Mouse (Mus musculus): ENCODE data around the gene Cldn13. TPM values are rescaled to one million over a fixed set of nuclear protein-coding genes. Genes with fewer than 3 reads are reported as not detected.

Cldn13 gene
- total RNA-seq, 2 experiments from 2014 or later = not detected

DNA sequence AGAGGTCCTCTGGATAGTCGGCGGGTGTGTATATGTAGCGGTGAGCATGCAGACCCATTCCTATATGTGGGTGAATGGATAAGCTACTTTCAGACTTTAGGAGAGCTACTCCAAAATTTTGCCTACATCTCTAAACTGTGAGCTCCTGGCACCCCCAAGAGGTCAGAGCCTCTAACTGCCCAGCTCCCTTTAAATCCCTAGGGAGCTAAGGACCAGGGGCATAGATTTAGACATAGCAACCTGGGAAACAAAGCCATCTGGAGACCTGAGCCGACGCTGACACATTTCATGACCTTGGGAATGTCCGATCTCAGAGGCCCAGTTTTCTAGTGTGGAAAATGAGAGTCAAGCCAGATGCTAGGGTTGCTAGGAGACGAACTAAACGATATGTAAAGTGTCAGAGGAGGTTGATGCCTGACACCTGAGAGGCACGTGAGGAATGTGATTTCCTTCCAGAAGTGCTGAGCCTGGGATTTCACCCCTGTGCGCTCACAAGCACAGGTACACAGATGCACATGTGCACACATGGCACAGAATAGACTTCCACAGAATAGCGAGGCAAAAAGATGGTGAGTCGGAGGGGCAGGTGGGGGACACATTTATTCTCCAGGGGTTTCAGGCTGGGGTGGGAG lies 14.2 kb downstream of the Cldn13 start:
- DNase-seq = peak; percentile 53 to 64
- intact Hi-C loops (cut with DNase I) = loop anchor here (2.0 to 10.0 kb wide), 5 partner anchors 154 to 400 kb away; partner anchors contain the start of gene Eln

DNA sequence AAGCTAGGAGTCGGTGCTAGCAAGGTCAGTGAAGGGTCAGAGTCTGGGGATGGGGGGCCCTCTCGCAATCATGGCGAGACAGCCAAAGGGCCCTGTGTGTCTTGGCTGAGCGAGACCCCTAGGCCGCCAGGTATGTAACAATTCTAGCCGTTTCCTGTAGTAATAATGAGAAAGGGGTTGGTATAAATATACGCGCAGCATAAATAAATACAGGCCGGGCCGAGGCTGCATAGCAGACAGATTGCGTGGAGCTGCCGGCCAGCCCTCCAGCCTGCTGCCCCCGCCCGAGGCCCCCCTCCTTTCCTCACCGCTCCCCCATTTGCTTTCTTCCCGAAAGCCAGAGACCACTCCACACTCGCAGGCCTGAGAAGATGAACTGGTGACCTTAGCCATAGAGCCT lies 17.7 kb downstream of the Cldn13 start:
- intact Hi-C loops (cut with DNase I) = no loop called here
- DNase-seq = no peak

DNA sequence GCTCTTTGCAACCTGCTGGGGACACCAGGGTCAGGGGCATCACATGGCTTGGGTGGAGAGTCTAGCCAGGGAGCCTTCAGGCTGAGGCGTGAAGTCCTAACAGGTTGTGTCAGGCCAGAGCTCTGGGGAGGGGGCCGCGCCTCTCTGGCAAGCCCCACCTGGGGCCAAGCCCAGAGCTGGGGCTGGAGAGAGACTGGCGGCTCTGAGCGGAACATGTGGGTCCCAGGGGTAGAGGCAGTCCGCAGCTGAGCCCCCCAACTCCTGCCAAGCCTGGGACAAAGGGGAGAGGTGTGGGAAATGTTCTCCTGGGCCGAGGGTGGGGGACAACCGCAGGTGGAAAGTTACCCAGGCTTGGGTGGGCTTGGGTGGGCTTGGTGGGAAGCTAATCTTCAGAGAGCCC lies 18.4 kb downstream of the Cldn13 start:
- intact Hi-C loops (cut with DNase I) = no loop called here
- DNase-seq = peak in 1 of 2 experiments; percentile 23

DNA sequence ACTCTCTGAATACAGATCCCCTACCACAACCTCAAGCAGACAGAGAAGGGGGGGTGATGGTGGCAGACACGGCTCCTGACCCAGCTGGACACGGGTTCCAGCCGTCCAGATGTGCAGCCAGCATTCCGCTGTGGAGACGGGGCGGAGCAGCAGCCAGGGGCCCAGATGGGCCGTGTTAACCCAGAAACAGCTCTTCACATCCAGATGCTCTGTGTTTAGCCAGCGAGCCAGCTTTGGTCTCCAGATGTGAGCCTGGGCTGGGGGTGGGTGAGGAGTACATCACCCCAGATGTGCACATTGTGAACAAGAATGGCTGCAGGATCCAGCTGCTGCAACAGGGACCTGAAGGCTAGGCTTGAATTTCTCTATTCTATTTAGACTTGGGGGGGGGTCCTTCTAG lies 20.0 kb downstream of the Cldn13 start:
- peak; percentile 73 to 74 for DNase-seq
- intact Hi-C loops (cut with DNase I) = no loop called here

DNA sequence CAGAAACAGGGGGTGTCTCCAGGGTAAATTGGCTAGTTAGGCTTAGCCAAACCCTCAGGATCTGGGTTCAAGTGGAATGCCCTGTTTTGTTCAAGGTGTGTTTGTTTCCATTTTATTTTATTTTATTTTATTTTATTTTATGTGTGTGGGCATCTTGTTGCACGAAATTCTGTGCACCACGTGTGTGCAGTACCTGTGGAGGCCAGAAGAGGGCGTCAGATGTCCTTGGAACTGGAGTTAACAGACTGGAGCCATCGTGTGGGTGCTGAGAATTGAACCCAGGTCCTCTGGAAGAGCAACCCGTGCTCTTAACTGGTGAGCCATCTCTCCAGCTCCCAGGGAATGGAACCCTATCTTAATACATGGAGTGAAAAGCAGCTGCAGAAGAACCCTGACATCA lies 22.6 kb downstream of the Cldn13 start:
- DNase-seq = no peak
- intact Hi-C loops (cut with DNase I) = no loop called here

DNA sequence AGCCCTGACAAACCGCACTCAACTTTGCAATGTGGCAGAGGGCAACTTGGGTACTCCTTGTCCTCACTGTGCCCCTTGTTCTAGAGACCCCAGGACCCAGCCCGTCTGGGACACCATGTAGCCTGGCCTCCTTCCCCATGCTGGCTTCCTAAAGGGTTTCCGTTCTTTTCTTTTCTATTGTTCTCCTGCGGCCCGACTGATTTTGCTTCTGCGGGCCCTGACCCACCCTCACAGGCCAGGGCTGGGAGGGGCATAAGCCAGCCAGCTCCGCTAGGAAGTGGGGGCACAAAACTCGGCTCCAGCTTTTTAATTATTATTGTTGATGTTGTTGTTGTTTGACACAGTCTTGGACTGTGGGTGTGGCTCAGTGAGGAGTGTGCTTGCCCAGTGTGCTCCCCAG lies 23.8 kb downstream of the Cldn13 start:
- intact Hi-C loops (cut with DNase I) = no loop called here
- DNase-seq = peak; percentile 43 to 54

DNA sequence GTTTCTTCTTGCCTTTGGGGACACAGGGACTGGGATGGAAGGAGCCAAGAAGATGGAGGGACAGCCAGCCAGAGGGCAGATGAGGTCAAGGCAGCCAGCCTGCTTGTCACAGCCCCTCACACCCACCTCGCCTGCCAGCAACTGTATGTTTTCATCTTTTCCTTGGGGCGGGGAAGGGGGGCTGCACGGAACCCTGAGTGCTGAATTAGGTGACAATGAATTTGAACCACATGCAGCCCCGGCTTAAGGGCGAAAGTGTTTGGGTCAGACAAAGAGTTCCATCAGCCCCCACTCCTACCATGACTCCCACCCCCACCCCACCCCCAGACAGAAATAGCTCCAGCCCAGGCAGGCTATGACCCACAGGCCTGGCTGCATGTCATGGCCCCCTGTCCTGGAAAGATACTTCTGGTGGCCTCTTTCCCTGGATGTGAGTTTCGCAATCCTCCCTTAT lies 24.7 kb downstream of the Cldn13 start:
- DNase-seq = peak; percentile 57 to 58
- intact Hi-C loops (cut with DNase I) = no loop called here

DNA sequence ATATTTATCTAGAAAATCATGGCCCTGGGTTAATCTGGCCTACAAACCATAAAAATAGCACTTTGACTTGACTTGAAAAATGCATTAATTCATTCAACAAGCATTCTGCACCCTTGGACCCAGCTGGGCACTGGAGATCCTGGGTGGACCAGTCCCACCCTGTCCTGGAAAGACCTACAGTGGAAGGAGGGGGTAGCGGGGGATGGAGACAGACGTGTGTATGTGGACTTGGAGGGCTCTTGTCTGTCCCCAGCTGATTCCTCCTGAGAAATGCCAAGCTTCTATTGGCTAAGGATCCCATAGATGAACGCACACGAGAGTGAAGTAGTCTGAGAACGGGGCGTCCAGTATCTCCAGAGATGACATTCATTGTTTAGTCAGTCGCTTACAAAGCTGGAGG lies 26.8 kb downstream of the Cldn13 start:
- DNase-seq = peak in 1 of 2 experiments; percentile 39
- intact Hi-C loops (cut with DNase I) = no loop called here

DNA sequence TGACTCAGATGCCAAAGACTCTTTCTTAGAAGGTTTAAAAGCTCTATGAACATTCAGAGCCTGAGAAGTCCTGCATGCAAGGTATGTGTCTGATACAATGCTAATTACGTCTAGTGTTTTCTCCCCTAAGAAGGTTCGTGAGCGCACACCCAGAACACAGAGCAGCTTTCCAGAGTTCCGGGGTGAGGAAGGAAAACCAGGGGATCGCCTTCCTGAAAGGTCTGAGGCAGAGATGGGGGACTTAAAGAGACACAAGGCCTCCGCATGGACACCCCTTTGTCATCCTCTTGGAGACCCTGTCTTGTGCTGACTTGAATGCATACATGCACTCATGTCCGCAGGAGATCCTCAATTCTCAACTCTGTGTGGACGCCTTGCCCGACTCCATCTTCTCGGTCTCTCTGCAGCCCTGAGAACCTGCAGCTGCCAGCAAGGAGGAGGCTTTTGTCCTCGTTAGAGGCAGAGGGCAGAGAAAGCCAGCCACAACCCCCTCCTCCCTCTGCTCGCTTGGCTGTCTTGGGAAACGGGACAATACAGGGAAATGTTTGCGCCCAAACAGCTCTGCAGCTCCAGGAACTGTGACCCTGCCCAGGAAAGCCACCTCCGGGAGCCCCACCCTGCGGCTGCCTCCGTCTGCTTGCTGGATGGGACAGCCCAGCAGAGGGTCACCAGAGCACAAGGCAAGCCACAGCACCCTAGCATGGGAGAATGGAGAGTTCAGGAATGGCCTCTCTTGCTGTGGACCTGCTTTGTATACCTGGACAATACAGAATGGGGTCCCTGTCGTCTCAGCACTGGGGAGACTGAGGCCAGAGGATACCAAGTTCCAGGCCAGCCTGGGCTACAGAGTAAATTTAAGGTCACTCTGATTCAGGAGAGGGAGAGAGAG lies 27.6 kb downstream of the Cldn13 start:
- intact Hi-C loops (cut with DNase I) = no loop called here
- peak; percentile 68 to 75 for DNase-seq

DNA sequence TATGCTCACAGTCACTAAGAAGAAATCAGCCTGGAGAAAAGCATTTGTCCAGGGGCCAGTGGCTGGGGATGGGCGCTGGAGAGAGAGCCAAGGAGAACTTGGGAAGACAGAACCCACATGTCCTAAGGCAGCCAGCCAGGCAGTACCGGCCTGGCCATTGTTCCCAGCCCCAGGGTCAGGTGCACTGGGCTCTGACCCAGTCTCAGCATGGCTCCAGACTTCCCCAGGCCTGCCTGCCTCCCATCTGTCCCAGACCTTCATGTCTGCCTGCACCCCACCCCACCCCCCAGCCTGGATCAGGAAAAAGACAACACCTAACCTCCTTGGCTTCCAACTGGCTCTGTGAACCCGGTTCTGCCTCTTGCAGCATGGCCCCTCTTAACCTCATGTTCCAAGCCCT lies 32.2 kb downstream of the Cldn13 start:
- DNase-seq = peak; percentile 68 to 76
- intact Hi-C loops (cut with DNase I) = no loop called here

DNA sequence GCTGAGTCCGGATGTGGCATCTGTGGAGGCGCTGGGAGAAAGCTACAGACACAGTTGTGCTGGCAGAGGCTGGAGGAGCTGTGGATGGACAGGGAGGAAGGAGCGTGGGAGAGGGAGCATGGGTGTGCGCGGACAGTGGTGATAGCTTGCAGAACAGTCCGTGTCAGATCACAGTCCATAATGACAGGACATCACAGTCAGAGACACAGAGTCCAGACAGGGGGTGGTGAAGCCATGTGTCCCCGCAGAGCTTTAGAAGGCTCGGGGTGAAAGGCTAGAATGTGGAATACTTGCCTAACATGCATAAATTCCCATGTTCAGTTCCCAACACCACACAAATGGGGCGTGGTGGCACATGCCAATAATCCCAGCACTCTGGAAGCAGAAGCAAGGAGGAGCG lies 38.5 kb downstream of the Cldn13 start:
- DNase-seq = no peak
- intact Hi-C loops (cut with DNase I) = no loop called here

DNA sequence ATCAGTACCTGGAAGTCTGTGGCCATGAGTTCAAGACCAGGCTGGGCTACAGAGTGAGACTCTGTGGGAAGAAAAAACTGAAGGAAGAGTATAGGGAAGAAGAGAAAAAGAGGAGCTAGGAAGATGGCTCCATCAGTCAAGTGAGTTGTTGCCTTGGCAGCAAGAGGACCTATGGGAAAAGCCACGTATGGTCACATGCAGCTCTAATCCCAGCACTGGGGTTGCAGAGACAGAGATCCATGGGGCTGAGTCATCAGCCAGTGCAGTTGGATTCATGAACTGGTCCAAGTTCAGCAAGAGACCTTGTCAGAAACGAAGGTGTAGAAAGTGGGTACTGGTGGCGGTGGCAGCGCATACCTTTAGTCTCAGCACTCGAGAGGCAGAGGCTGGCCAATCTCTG lies 40.1 kb downstream of the Cldn13 start:
- intact Hi-C loops (cut with DNase I) = no loop called here
- no peak for DNase-seq

DNA sequence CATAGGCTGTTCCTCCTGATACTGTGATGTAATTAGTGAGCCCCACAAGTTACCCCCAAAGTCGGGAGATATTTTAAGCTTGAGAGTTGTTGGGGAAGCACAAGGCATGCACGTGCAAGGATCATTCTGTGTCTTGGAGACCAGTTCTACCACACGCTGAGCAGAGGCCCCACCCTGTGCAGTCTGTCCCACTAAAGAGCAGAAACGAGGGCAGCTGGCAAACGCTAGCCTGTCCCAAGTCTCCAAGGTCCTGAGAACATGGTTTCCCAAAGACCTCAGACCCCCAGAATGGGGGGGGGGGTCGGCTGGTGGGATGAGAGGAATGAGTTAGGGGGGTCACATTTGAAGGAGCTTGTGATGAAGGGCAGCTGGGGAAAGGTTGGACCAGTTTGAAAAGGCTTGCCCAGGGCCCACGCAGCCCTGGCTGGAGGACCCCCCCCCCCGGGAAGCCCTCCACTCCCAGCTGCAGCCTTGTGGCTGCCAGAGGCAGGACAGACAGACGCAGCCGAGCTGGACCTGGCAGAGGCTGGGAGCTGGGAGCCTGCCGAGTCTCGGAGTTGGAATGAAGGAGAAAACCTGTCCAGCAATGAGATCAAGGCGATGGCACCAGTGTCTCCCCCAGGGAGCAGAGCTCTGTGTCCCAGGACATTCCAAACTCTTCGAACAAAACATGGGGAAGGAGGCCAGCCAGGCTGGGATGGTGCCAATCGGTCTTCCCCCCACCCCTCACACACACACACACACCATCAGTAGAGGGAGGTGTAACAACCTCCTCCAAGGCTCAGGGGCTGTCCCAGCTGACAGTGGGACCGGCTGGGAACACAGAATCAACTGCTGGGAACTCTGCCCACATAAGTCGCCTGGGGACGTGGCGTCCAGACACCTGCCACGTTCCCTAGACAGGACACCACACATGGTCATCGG lies 41.1 kb downstream of the Cldn13 start:
- DNase-seq = peak; percentile 86 to 87
- intact Hi-C loops (cut with DNase I) = no loop called here

DNA sequence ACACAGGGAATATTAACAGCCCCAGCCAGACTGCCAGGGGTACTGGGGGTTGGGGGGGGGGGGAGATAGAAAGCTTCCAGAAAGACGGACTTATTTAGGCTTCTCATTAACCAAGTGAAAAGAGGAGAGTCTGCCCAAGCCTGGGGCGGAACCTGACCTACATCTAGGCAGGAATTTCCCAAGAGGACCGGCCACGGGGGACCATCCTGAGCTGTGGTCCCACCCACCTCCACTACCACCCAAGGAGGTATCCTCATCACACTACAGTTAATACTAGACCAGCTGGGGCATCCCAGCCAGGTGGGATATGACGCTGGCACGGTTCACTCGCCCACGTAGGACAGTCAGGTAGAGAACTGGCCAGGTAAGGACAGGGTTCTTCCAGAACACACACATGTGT lies 42.3 kb downstream of the Cldn13 start:
- intact Hi-C loops (cut with DNase I) = no loop called here
- no peak for DNase-seq

DNA sequence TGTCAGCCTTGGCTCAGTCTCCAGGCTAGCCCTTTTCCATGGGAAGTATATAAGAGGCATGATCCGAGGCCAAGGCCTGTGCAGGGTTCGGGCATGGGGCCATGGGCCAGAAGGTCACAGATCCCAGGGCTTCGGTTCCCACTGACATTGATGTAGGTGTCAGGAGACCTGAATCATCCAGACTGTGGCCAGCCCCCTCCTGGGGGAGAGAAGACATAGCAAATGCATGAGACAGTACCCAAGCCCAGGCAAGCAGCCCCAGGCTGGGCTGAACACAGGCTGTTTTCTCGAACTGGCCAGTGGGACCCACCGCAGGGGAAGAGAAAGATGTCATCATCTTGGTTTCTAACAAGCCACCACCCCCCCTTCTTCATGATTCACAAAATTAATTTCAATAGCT lies 42.7 kb downstream of the Cldn13 start:
- peak; percentile 51 to 55 for DNase-seq
- intact Hi-C loops (cut with DNase I) = no loop called here

DNA sequence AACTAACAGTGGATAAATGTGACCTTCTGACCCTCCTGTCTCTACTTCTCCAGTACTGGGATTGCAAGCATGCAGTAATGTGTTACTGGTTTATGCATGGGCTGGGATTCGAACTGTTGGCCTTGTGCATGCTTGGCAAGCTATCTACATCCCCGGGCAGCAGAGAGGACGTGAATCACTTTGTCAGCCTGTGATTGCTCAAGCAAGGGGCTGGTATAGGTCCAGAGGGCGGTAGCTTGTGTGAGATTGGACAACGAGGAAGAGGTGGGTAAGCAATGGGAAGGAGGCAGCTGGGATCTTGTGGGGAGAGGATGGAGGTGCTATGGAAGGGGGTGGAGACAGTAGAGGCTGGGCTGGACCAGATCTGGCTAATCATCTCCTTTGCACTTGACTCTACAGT lies 46.8 kb downstream of the Cldn13 start:
- intact Hi-C loops (cut with DNase I) = no loop called here
- no peak for DNase-seq

DNA sequence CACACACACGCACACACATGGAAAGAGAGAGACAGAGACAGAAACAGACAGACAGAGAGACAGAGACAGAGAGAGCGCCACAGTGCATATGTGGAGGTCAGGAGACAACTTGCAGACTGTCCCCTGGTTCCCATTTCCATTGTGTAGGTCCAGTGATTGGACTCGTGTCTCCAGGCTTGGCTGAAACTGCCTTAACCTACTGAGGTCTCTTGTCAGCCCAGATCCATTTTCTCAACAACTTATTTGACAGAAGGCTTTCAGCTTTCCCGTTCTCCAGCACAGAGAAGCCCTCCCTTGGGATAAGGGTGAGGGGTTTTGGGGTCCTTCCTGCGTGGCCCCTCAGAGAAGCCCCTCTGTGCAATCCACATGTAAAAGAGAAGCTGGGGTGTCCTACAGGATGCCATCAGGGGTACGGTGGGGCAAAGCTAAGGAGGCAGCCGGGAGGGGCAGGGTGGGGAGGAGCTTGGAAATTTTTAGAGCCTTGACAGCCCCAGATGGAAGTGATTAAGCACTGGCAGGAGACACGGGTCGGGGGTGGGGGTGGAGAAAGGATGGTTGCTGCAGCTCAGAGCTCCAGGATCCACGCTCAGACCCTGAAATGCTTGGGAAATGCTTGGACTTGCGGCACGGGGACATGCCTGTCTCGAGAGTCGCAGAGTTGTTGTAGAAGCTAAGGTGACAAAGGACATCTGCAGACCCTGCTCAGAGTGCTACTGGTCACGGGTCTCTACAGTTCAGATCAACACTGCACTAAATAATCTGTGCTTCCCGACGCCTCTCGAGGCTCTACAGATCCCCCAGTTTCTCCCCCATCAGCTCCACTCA lies 47.8 kb downstream of the Cldn13 start:
- DNase-seq = no peak
- intact Hi-C loops (cut with DNase I) = no loop called here

DNA sequence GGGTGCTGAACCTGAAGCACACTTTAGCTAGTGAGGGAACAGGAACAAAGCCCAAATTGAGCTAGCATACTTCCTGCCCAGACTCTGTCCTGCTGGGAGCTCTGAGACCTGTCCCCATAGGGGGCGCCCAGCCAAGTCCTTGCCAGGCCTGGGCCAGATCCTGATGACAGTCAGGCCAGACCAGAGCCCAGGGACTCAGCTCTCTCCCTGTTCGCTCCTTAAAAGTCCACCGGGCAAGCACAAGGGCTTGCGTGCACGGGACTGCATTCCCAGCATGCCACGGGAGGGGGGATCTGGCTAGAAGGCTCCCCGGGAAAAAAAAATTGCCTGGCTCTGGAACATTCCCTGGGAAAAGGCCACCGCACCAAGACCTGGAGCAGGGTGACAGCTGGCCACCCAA lies 50.2 kb downstream of the Cldn13 start:
- peak; percentile 78 to 87 for DNase-seq
- intact Hi-C loops (cut with DNase I) = no loop called here
